Mouse (Mus musculus): ENCODE measurements at regions not wholly inside any gene's neighbourhood (a gene's known extent, or its start where the extent isn't known, plus 50 kb on each side); places are given as distances from the start of the nearest gene placed in this dataset.

- Histone ChIP-seq H3K9me3 (ENCODE audit: control insufficient read depth, low read length) (no peaks in the 10 kb centered on the region), H3K27me3 (ENCODE audit: control insufficient read depth, insufficient read depth, low read length) (no peaks in the 10 kb centered on the region), H3K4me3 (ENCODE audit: low read depth, low read length) (no peak overlapping the region), H3K36me3 (ENCODE audit: control insufficient read depth, insufficient read depth, low read length) (no peaks in the 10 kb centered on the region), H3K4me1 (replicated peaks; ENCODE audit: control insufficient read depth, insufficient read depth, low read length) (no peaks in the 10 kb centered on the region), H3K4me2 (replicated peaks; ENCODE audit: low read depth, low read length) (no peak overlapping the region), H3K27ac (ENCODE audit: low read depth, low read length) (no peak overlapping the region), H3K9ac (ENCODE audit: low read depth, low read length) (no peak overlapping the region)
- WGBS = 73% methylated on average over 4 of the region's 4 CpGs
- ATAC-seq (ENCODE audit: low FRiP score) = no peak
- DNase-seq (ENCODE audit: low spot score) = no peak
Observed at GRCm38 (mm10) chr2:94983484-94983883, 545.5 kb upstream of the Api5 start.

GRCm38 (mm10) chr2:94963520-94963919, 525.6 kb upstream of the Api5 start:
- no peak overlapping the region for H3K27ac ChIP-seq (ENCODE audit: low read depth, low read length)
- H3K36me3 ChIP-seq (ENCODE audit: control insufficient read depth, insufficient read depth, low read length) = no peaks in the 10 kb centered on the region
- no peak overlapping the region for H3K9ac ChIP-seq (ENCODE audit: low read depth, low read length)
- ATAC-seq (ENCODE audit: low FRiP score) (no peak), DNase-seq (ENCODE audit: low spot score) (no peak)
- no peaks in the 10 kb centered on the region for H3K9me3 ChIP-seq (ENCODE audit: control insufficient read depth, low read length)
- no peaks in the 10 kb centered on the region for H3K27me3 ChIP-seq (ENCODE audit: control insufficient read depth, insufficient read depth, low read length)
- H3K4me1 ChIP-seq (replicated peaks; ENCODE audit: control insufficient read depth, insufficient read depth, low read length) = no peaks in the 10 kb centered on the region
- no peak overlapping the region for H3K4me2 ChIP-seq (replicated peaks; ENCODE audit: low read depth, low read length)
- no peak overlapping the region for H3K4me3 ChIP-seq (ENCODE audit: low read depth, low read length)

- no peak for ATAC-seq (ENCODE audit: low FRiP score)
- H3K9ac ChIP-seq (ENCODE audit: low read depth, low read length) = no peak overlapping the region
- no peak overlapping the region for H3K4me2 ChIP-seq (replicated peaks; ENCODE audit: low read depth, low read length)
- H3K9me3 ChIP-seq (ENCODE audit: control insufficient read depth, low read length) = no peaks in the 10 kb centered on the region
- H3K27me3 ChIP-seq (ENCODE audit: control insufficient read depth, insufficient read depth, low read length) = no peaks in the 10 kb centered on the region
- H3K36me3 ChIP-seq (ENCODE audit: control insufficient read depth, insufficient read depth, low read length) = no peaks in the 10 kb centered on the region
- H3K27ac ChIP-seq (ENCODE audit: low read depth, low read length) = no peak overlapping the region
- H3K4me1 ChIP-seq (replicated peaks; ENCODE audit: control insufficient read depth, insufficient read depth, low read length) = no peaks in the 10 kb centered on the region
- no peak for DNase-seq (ENCODE audit: low spot score)
- H3K4me3 ChIP-seq (ENCODE audit: low read depth, low read length) = no peak overlapping the region
Observed at GRCm38 (mm10) chr2:94945646-94946045, 507.7 kb upstream of the Api5 start.

- WGBS = 92% methylated on average over 4 of the region's 4 CpGs
- Histone ChIP-seq H3K4me1 (replicated peaks; ENCODE audit: control insufficient read depth, insufficient read depth, low read length) (no peaks in the 10 kb centered on the region), H3K4me3 (ENCODE audit: low read depth, low read length) (no peak overlapping the region), H3K27ac (ENCODE audit: low read depth, low read length) (no peak overlapping the region), H3K4me2 (replicated peaks; ENCODE audit: low read depth, low read length) (no peak overlapping the region), H3K27me3 (ENCODE audit: control insufficient read depth, insufficient read depth, low read length) (no peaks in the 10 kb centered on the region), H3K9me3 (ENCODE audit: control insufficient read depth, low read length) (no peaks in the 10 kb centered on the region), H3K36me3 (ENCODE audit: control insufficient read depth, insufficient read depth, low read length) (no peaks in the 10 kb centered on the region), H3K9ac (ENCODE audit: low read depth, low read length) (no peak overlapping the region)
- ATAC-seq (ENCODE audit: low FRiP score) (no peak), DNase-seq (ENCODE audit: low spot score) (no peak)
Observed at GRCm38 (mm10) chr2:94932115-94932514, 494.2 kb upstream of the Api5 start.

GRCm38 (mm10) chr2:94919361-94919760, 481.4 kb upstream of the Api5 start:
- no peak overlapping the region for H3K27ac ChIP-seq (ENCODE audit: low read depth, low read length)
- H3K27me3 ChIP-seq (ENCODE audit: control insufficient read depth, insufficient read depth, low read length) = no peaks in the 10 kb centered on the region
- H3K4me1 ChIP-seq (replicated peaks; ENCODE audit: control insufficient read depth, insufficient read depth, low read length) = no peaks in the 10 kb centered on the region
- H3K36me3 ChIP-seq (ENCODE audit: control insufficient read depth, insufficient read depth, low read length) = no peaks in the 10 kb centered on the region
- peak; percentile 28 for DNase-seq (ENCODE audit: low spot score)
- H3K9me3 ChIP-seq (ENCODE audit: control insufficient read depth, low read length) = no peaks in the 10 kb centered on the region
- no peak overlapping the region for H3K9ac ChIP-seq (ENCODE audit: low read depth, low read length)
- 39% methylated on average over 3 of the region's 3 CpGs for WGBS
- H3K4me2 ChIP-seq (replicated peaks; ENCODE audit: low read depth, low read length) = no peak overlapping the region
- no peak overlapping the region for H3K4me3 ChIP-seq (ENCODE audit: low read depth, low read length)
- 0 out of 2 replicates have a peak, but pooled peaks have one; percentile 34 for ATAC-seq (ENCODE audit: low FRiP score)

- Histone ChIP-seq H3K27me3 (ENCODE audit: control insufficient read depth, insufficient read depth, low read length) (no peaks in the 10 kb centered on the region), H3K4me1 (replicated peaks; ENCODE audit: control insufficient read depth, insufficient read depth, low read length) (no peaks in the 10 kb centered on the region), H3K36me3 (ENCODE audit: control insufficient read depth, insufficient read depth, low read length) (no peaks in the 10 kb centered on the region), H3K4me2 (replicated peaks; ENCODE audit: low read depth, low read length) (no peak overlapping the region), H3K27ac (ENCODE audit: low read depth, low read length) (no peak overlapping the region), H3K9me3 (ENCODE audit: control insufficient read depth, low read length) (no peaks in the 10 kb centered on the region), H3K9ac (ENCODE audit: low read depth, low read length) (no peak overlapping the region), H3K4me3 (ENCODE audit: low read depth, low read length) (no peak overlapping the region)
- ATAC-seq (ENCODE audit: low FRiP score) = no peak
- 87% methylated on average over 2 of the region's 2 CpGs for WGBS
- DNase-seq (ENCODE audit: low spot score) = no peak
Observed at GRCm38 (mm10) chr2:94918062-94918461, 480.1 kb upstream of the Api5 start.

- no peak for DNase-seq (ENCODE audit: low spot score)
- no peak for ATAC-seq (ENCODE audit: low FRiP score)
Observed at GRCm38 (mm10) chr2:94901580-94901979, 463.6 kb upstream of the Api5 start.

More at GRCm38 (mm10) chr2:94901580-94901979, 463.6 kb upstream of the Api5 start:
- Histone ChIP-seq H3K4me3 (ENCODE audit: low read depth, low read length) (no peak overlapping the region), H3K4me2 (replicated peaks; ENCODE audit: low read depth, low read length) (no peak overlapping the region), H3K9ac (ENCODE audit: low read depth, low read length) (no peak overlapping the region), H3K27ac (ENCODE audit: low read depth, low read length) (no peak overlapping the region), H3K4me1 (replicated peaks; ENCODE audit: control insufficient read depth, insufficient read depth, low read length) (no peaks in the 10 kb centered on the region), H3K9me3 (ENCODE audit: control insufficient read depth, low read length) (no peaks in the 10 kb centered on the region), H3K36me3 (ENCODE audit: control insufficient read depth, insufficient read depth, low read length) (no peaks in the 10 kb centered on the region), H3K27me3 (ENCODE audit: control insufficient read depth, insufficient read depth, low read length) (no peaks in the 10 kb centered on the region)
